Mouse (Mus musculus) hindbrain, embryonic 15.5 days (tissue): ENCODE measurements around the gene Yod1. TPM values are rescaled to one million over a fixed set of nuclear protein-coding genes. Genes with fewer than 3 reads are reported as not detected.

Experiments
- ATAC-seq: fragments of 200-750 bp; cut with Nextera tagmentation; 2 replicates; pipeline ENCODE4 v1.8.0; 2017; ENCODE audit warnings: low read depth, moderate number of reproducible peaks, moderate TSS enrichment; ENCODE audit not compliant: low FRiP score
- H3K27ac ChIP-seq: fragments of 300-500 bp; sonication (generic); replicated peaks from 2 replicates; pipeline ENCODE4 v1.5.1; 2015; ENCODE audit warnings: mild to moderate bottlenecking, inconsistent platforms
- H3K27me3 ChIP-seq: fragments of 300-500 bp; sonication (generic); 2 replicates; pipeline ENCODE4 v1.6.1; 2015; ENCODE audit warnings: control low read depth, inconsistent platforms
- H3K36me3 ChIP-seq: fragments of 300-500 bp; sonication (generic); 2 replicates; pipeline ENCODE4 v1.6.1; 2015; ENCODE audit warnings: control low read depth, inconsistent platforms
- H3K4me1 ChIP-seq: fragments of 300-500 bp; sonication (generic); replicated peaks from 2 replicates; pipeline ENCODE4 v1.6.1; 2015; ENCODE audit warnings: control low read depth, inconsistent platforms
- H3K4me2 ChIP-seq: fragments of 300-500 bp; sonication (generic); 2 replicates; pipeline ENCODE4 v1.6.1; 2015; ENCODE audit warnings: moderate library complexity, mild to moderate bottlenecking, inconsistent platforms
- H3K4me3 ChIP-seq: fragments of 300-500 bp; sonication (generic); 2 replicates; pipeline ENCODE4 v1.5.1; 2015; ENCODE audit warnings: mild to moderate bottlenecking, inconsistent platforms
- H3K9ac ChIP-seq: fragments of 300-500 bp; sonication (generic); 2 replicates; pipeline ENCODE4 v1.6.1; 2015; ENCODE audit warnings: inconsistent platforms
- H3K9me3 ChIP-seq: fragments of 300-500 bp; sonication (generic); 2 replicates; pipeline ENCODE4 v1.6.1; 2016; ENCODE audit warnings: control low read depth, inconsistent platforms
- WGBS: fragments of 180-500 bp; shearing (Covaris S2); methylation state at CpG from one replicate; pipeline ENCODE4 v1.1.7; 2015; 5-methylcytosine and 5-hydroxymethylcytosine counted together
- polyA plus RNA-seq: library from polyadenylated mRNA; unstranded; fragments of >200 nt; fragmentation: Nextera tagmentation; extraction: Ambion mirVana; gene quantifications from 2 replicates; pipeline ENCODE4 v1.2.1, GENCODE M21; 2015

The Yod1 gene
- polyA plus RNA-seq, 1 experiment from 2014 or later = 16.4 TPM

GRCm38 (mm10) chr1:130734452-130734851, 17.3 kb downstream of the Yod1 start:
- no peaks in the 10 kb centered on the region for H3K27me3 ChIP-seq
- H3K4me1 ChIP-seq = no peaks in the 10 kb centered on the region
- H3K36me3 ChIP-seq = no peaks in the 10 kb centered on the region
- ATAC-seq = no peak
- H3K9ac ChIP-seq = no peak overlapping the region
- 59% methylated on average over 5 of the region's 5 CpGs for WGBS
- H3K27ac ChIP-seq = no peak overlapping the region
- H3K4me3 ChIP-seq = no peak overlapping the region
- H3K4me2 ChIP-seq = no peak overlapping the region
- H3K9me3 ChIP-seq = no peaks in the 10 kb centered on the region

- no peak for ATAC-seq
- no peaks in the 10 kb centered on the region for H3K9me3 ChIP-seq
- no peak overlapping the region for H3K4me3 ChIP-seq
- no peak overlapping the region for H3K4me2 ChIP-seq
- WGBS = 77% methylated on average over 8 of the region's 8 CpGs
- no peaks in the 10 kb centered on the region for H3K27me3 ChIP-seq
- H3K9ac ChIP-seq = no peak overlapping the region
- H3K4me1 ChIP-seq = no peaks in the 10 kb centered on the region
- no peak overlapping the region for H3K27ac ChIP-seq
- H3K36me3 ChIP-seq = no peaks in the 10 kb centered on the region
These were observed 17.7 kb downstream of the Yod1 start for GRCm38 (mm10) chr1:130734852-130735251.

DNA sequence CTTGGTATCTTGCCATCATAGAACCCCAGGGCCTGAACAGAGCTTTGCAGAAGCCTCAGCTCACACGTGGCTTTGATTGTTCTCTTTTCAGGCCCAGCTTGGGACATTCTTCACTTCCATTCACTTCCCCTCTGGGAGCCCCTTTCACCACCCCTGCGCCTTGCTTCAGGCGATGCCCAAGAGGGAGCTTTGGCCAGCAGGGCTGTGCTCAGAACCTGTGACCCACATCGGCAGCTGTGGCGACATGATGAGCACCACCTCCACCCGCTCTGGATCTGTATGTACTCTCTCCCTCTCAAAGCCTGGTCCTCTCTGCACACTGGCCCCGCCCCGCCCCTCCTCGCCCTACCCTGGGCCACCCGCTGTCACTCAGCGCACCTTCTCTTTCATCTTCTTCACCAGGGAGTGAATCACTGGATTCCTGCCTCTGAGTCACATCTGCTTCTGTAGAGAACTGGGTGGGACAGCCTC, 20.3 kb downstream of the Yod1 start:
- 31% methylated on average over 11 of the region's 11 CpGs for WGBS

GRCm38 (mm10) chr1:130737916-130738315, 20.8 kb downstream of the Yod1 start:
- H3K4me2 ChIP-seq = no peak overlapping the region
- no peak overlapping the region for H3K9ac ChIP-seq
- no peak for ATAC-seq
- H3K36me3 ChIP-seq = no peaks in the 10 kb centered on the region
- H3K9me3 ChIP-seq = no peaks in the 10 kb centered on the region
- H3K27me3 ChIP-seq = no peaks in the 10 kb centered on the region
- no peak overlapping the region for H3K4me3 ChIP-seq
- H3K27ac ChIP-seq = no peak overlapping the region
- 94% methylated on average over 7 of the region's 7 CpGs for WGBS
- no peaks in the 10 kb centered on the region for H3K4me1 ChIP-seq

More for the DNA sequence above, 20.3 kb downstream of the Yod1 start:
- Histone ChIP-seq H3K4me3 (no peak overlapping the region), H3K9me3 (no peaks in the 10 kb centered on the region), H3K4me1 (no peaks in the 10 kb centered on the region), H3K9ac (no peak overlapping the region), H3K27ac (no peak overlapping the region), H3K4me2 (no peak overlapping the region), H3K27me3 (no peaks in the 10 kb centered on the region), H3K36me3 (no peaks in the 10 kb centered on the region)
- no peak for ATAC-seq

DNA sequence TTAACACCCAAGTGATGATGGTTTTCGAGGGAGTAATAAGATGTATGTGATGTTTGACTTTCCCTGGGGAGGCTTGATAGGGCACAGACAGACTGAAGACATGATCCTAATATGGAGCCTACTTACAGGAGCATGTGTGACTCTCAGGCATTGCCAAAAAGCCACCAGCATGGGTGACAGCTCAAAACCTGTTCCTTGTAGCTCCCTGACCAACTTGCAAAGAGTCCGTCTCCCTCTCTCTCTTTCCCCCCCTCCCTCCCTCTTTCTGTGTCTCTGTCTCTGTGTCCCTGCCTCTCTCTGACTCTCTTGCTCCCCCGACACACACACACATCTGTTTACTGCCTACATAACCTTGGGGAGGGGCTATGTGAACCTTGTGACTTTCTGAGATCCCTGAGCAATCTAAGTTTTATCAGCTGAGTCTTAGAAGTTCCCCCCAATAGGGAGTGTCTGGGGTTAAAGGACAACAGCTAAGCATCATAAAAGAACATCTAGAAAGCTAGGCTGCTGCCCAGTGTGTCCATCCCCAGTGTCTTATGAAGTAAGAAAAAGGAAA, 21.5 kb downstream of the Yod1 start:
- no peak overlapping the region for H3K27ac ChIP-seq
- H3K4me3 ChIP-seq = no peak overlapping the region
- H3K4me2 ChIP-seq = no peak overlapping the region
- H3K36me3 ChIP-seq = no peaks in the 10 kb centered on the region
- ATAC-seq = no peak
- H3K9me3 ChIP-seq = no peaks in the 10 kb centered on the region
- 82% methylated on average over 3 of the region's 3 CpGs for WGBS
- no peaks in the 10 kb centered on the region for H3K27me3 ChIP-seq
- no peak overlapping the region for H3K9ac ChIP-seq
- no peaks in the 10 kb centered on the region for H3K4me1 ChIP-seq

GRCm38 (mm10) chr1:130739636-130740035, 22.5 kb downstream of the Yod1 start:
- Histone ChIP-seq H3K4me2 (no peak overlapping the region), H3K27ac (no peak overlapping the region), H3K27me3 (no peaks in the 10 kb centered on the region), H3K9ac (no peak overlapping the region), H3K4me1 (no peaks in the 10 kb centered on the region), H3K4me3 (no peak overlapping the region), H3K36me3 (no peaks in the 10 kb centered on the region), H3K9me3 (no peaks in the 10 kb centered on the region)
- 85% methylated on average over 3 of the region's 3 CpGs for WGBS
- ATAC-seq = no peak

GRCm38 (mm10) chr1:130740227-130740648, 23.1 kb downstream of the Yod1 start:
- Histone ChIP-seq H3K27me3 (no peaks in the 10 kb centered on the region), H3K4me1 (no peaks in the 10 kb centered on the region), H3K9me3 (no peaks in the 10 kb centered on the region), H3K27ac (no peak overlapping the region), H3K36me3 (no peaks in the 10 kb centered on the region), H3K9ac (no peak overlapping the region), H3K4me3 (no peak overlapping the region), H3K4me2 (no peak overlapping the region)
- 73% methylated on average over 4 of the region's 4 CpGs for WGBS
- no peak for ATAC-seq

DNA sequence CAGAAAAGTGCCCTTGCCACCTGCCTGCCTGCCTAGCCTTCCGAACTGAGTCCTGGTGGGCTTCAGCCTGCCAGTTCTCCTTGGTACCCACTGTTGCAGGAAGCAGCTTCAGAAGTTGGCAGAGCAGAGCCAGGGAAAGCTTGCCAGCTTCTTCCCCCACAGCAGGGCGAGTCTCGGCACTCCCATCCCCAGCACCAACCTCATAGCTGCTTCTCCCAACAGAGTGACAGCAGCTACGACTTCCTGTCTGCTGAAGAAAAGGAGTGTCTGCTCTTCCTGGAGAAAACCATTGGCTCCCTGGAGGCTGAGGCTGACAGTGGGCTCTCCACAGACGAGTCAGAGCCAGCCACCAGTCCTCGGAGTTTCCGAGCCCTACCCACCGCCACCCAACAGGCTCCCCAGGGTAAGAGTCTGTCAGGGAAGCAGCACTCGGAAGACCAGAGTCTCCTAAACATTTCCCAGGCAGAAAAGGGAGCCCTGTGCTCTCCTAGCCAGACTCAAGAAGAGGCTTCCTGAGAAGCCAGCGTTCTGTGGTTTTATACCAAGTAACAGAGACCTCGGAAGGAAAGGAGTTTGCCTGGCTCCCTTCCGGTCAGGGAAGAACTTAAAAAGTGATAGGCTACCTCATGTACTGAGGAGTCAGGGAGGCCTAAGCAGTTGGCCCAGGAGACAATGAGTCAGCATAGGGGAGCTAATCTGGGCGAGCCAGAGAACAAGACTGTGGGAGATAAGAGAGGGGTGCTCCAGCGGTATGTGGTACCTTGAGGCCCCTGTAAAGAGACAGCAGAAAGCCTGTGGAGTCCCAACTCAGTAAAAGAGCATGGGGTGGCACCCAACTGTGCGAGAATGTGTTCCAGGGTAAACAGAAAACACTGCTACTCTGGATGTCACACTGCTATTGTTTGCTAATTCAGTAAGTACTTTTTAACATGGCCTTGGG, 23.9 kb downstream of the Yod1 start:
- Histone ChIP-seq H3K27me3 (no peaks in the 10 kb centered on the region), H3K9ac (no peak overlapping the region), H3K27ac (no peak overlapping the region), H3K4me3 (no peak overlapping the region), H3K4me2 (no peak overlapping the region), H3K4me1 (no peaks in the 10 kb centered on the region), H3K36me3 (no peaks in the 10 kb centered on the region), H3K9me3 (no peaks in the 10 kb centered on the region)
- WGBS = 53% methylated on average over 15 of the region's 15 CpGs
- ATAC-seq = 0 out of 2 replicates have a peak, but pooled peaks have one; percentile 19

- WGBS = 86% methylated on average over 7 of the region's 7 CpGs
- no peak overlapping the region for H3K9ac ChIP-seq
- ATAC-seq = no peak
These were observed 25.1 kb downstream of the Yod1 start for GRCm38 (mm10) chr1:130742201-130742600.

DNA sequence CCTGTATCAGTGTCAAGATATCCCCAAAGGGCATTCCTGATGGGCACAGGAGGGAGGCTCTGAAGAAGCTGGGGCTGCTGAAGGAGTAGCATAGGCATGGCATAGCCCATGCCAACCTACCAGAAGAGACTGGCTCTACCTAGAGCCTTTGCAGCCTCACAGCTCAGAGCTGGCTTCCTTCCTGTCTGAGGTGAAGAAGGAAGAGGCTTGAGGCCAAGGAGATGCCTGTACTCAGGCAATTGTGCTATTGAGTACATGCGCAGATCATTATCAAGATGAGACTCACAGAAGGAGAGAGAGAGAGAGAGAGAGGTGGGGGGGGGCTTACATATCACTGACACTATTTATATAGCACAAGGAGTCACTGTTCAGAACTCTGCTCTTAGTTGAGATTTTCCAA, 26.6 kb downstream of the Yod1 start:
- H3K27me3 ChIP-seq = no peaks in the 10 kb centered on the region
- WGBS = 91% methylated on average over 1 of the region's 1 CpGs
- H3K27ac ChIP-seq = no peak overlapping the region
- H3K4me3 ChIP-seq = no peak overlapping the region
- no peak overlapping the region for H3K9ac ChIP-seq
- H3K4me1 ChIP-seq = no peaks in the 10 kb centered on the region
- H3K9me3 ChIP-seq = no peaks in the 10 kb centered on the region
- ATAC-seq = no peak
- H3K4me2 ChIP-seq = no peak overlapping the region
- H3K36me3 ChIP-seq = no peaks in the 10 kb centered on the region

More at GRCm38 (mm10) chr1:130742201-130742600, 25.1 kb downstream of the Yod1 start:
- no peaks in the 10 kb centered on the region for H3K4me1 ChIP-seq
- H3K36me3 ChIP-seq = no peaks in the 10 kb centered on the region
- H3K27me3 ChIP-seq = no peaks in the 10 kb centered on the region
- H3K4me3 ChIP-seq = no peak overlapping the region
- H3K4me2 ChIP-seq = no peak overlapping the region
- H3K27ac ChIP-seq = no peak overlapping the region
- H3K9me3 ChIP-seq = no peaks in the 10 kb centered on the region

GRCm38 (mm10) chr1:130744217-130744616, 27.1 kb downstream of the Yod1 start:
- Histone ChIP-seq H3K27me3 (no peaks in the 10 kb centered on the region), H3K9ac (no peak overlapping the region), H3K9me3 (no peaks in the 10 kb centered on the region), H3K27ac (no peak overlapping the region), H3K4me3 (no peak overlapping the region), H3K4me2 (no peak overlapping the region), H3K36me3 (no peaks in the 10 kb centered on the region), H3K4me1 (no peaks in the 10 kb centered on the region)
- no peak for ATAC-seq
- WGBS = 83% methylated on average over 2 of the region's 2 CpGs

GRCm38 (mm10) chr1:130744961-130745360, 27.8 kb downstream of the Yod1 start:
- Histone ChIP-seq H3K4me3 (no peak overlapping the region), H3K27ac (no peak overlapping the region), H3K4me1 (no peaks in the 10 kb centered on the region), H3K4me2 (no peak overlapping the region), H3K9me3 (no peaks in the 10 kb centered on the region), H3K27me3 (no peaks in the 10 kb centered on the region), H3K36me3 (no peaks in the 10 kb centered on the region), H3K9ac (no peak overlapping the region)
- no peak for ATAC-seq
- 91% methylated on average over 5 of the region's 5 CpGs for WGBS
